Mouse (Mus musculus) splenic B cell, adult 2 months (primary cell): ENCODE data around the gene Il21r.
A peak's percentile ranks its signal among the peaks of the same experiment; 100 is the strongest.

Experiments
- DNase-seq: peaks from one replicate; pipeline ENCODE4 v3.0.0-alpha.2; 2011; ENCODE audit warnings: low read depth, low spot score
- H3K27me3 ChIP-seq: 2 replicates; pipeline ENCODE4 v1.6.1; 2012; ENCODE audit warnings: mild to moderate bottlenecking, low read length, moderate library complexity, mixed read lengths; ENCODE audit not compliant: control insufficient read depth, poor library complexity, insufficient read depth, severe bottlenecking
- H3K36me3 ChIP-seq: 2 replicates; pipeline ENCODE4 v1.6.1; 2012; ENCODE audit warnings: mild to moderate bottlenecking, low read length, moderate library complexity, mixed read lengths; ENCODE audit not compliant: control insufficient read depth, poor library complexity, insufficient read depth, severe bottlenecking

Gene Il21r

GRCm38 (mm10) chr7:125581317-125581672 lies 21.9 kb upstream of the Il21r start:
- peak; percentile 92 for DNase-seq

GRCm38 (mm10) chr7:125583325-125584004 lies 19.8 kb upstream of the Il21r start:
- no peaks in the 10 kb centered on the region for H3K27me3 ChIP-seq
- peak; percentile 67 for DNase-seq
- no peaks in the 10 kb centered on the region for H3K36me3 ChIP-seq

More at GRCm38 (mm10) chr7:125581317-125581672, 21.9 kb upstream of the Il21r start:
- Histone ChIP-seq H3K36me3 (peaks cover 7% of the 10 kb centered on the region), H3K27me3 (no peaks in the 10 kb centered on the region)

GRCm38 (mm10) chr7:125584005-125584369 lies 19.2 kb upstream of the Il21r start:
- Histone ChIP-seq H3K27me3 (no peaks in the 10 kb centered on the region), H3K36me3 (no peaks in the 10 kb centered on the region)
- DNase-seq: no peak

- Histone ChIP-seq H3K36me3 (no peaks in the 10 kb centered on the region), H3K27me3 (no peaks in the 10 kb centered on the region)
- no peak for DNase-seq
Observed at GRCm38 (mm10) chr7:125586355-125586754, 16.9 kb upstream of the Il21r start.

GRCm38 (mm10) chr7:125588721-125589120 lies 14.5 kb upstream of the Il21r start:
- DNase-seq: peak; percentile 81
- Histone ChIP-seq H3K27me3 (no peaks in the 10 kb centered on the region), H3K36me3 (no peaks in the 10 kb centered on the region)

GRCm38 (mm10) chr7:125589896-125590295 lies 13.3 kb upstream of the Il21r start:
- no peaks in the 10 kb centered on the region for H3K27me3 ChIP-seq
- H3K36me3 ChIP-seq: no peaks in the 10 kb centered on the region
- DNase-seq: no peak

- Histone ChIP-seq H3K27me3 (no peaks in the 10 kb centered on the region), H3K36me3 (no peaks in the 10 kb centered on the region)
- peak; percentile 55 for DNase-seq
Observed at GRCm38 (mm10) chr7:125593831-125594230, 9.4 kb upstream of the Il21r start.

GRCm38 (mm10) chr7:125596406-125596805 lies 6.8 kb upstream of the Il21r start:
- no peaks in the 10 kb centered on the region for H3K27me3 ChIP-seq
- no peak for DNase-seq
- no peaks in the 10 kb centered on the region for H3K36me3 ChIP-seq

- DNase-seq: peak; percentile 69
- no peaks in the 10 kb centered on the region for H3K36me3 ChIP-seq
Observed at GRCm38 (mm10) chr7:125597083-125597482, 6.1 kb upstream of the Il21r start.

GRCm38 (mm10) chr7:125597516-125598347 lies 5.5 kb upstream of the Il21r start:
- Histone ChIP-seq H3K36me3 (no peaks in the 10 kb centered on the region), H3K27me3 (no peaks in the 10 kb centered on the region)
- peak; percentile 57 for DNase-seq

More at GRCm38 (mm10) chr7:125597083-125597482, 6.1 kb upstream of the Il21r start:
- no peaks in the 10 kb centered on the region for H3K27me3 ChIP-seq

- H3K36me3 ChIP-seq: no peaks in the 10 kb centered on the region
- H3K27me3 ChIP-seq: no peaks in the 10 kb centered on the region
- peak; percentile 67 for DNase-seq
Observed at GRCm38 (mm10) chr7:125599373-125599973, 3.8 kb upstream of the Il21r start.

GRCm38 (mm10) chr7:125600136-125600535 lies 3.1 kb upstream of the Il21r start:
- DNase-seq: peak; percentile 60
- Histone ChIP-seq H3K36me3 (no peaks in the 10 kb centered on the region), H3K27me3 (no peaks in the 10 kb centered on the region)

- DNase-seq: peak; percentile 50
- Histone ChIP-seq H3K36me3 (peaks cover 3% of the 10 kb centered on the region; the same call in 1 of the 2 replicates), H3K27me3 (no peaks in the 10 kb centered on the region)
Observed at GRCm38 (mm10) chr7:125600612-125601279, 2.5 kb upstream of the Il21r start.

- DNase-seq: peak; percentile 55
- Histone ChIP-seq H3K36me3 (peaks cover 4% of the 10 kb centered on the region; the same call in 1 of the 2 replicates), H3K27me3 (no peaks in the 10 kb centered on the region)
Observed at GRCm38 (mm10) chr7:125601280-125601670, 2.0 kb upstream of the Il21r start.
